Mouse (Mus musculus) megakaryocyte-erythroid progenitor cell, adult 5-6 weeks (primary cell): ENCODE data around the gene Ankmy2. TPM values are rescaled to one million over a fixed set of nuclear protein-coding genes. Genes with fewer than 3 reads are reported as not detected.

Experiments
- ATAC-seq: replicated peaks from 2 replicates; pipeline ENCODE4 v1.8.0; 2016; ENCODE audit warnings: mild to moderate bottlenecking, inconsistent platforms; ENCODE audit not compliant: severe bottlenecking, poor library complexity, low FRiP score, low TSS enrichment
- total RNA-seq, 2 experiments: library from RNA; stranded (forward) in 1 of 2; stranded (reverse) in 1 of 2; fragments of 200-1000, 215-1000 nt in 1 of 2; fragments of >200 nt in 1 of 2; fragmentation: Nextera tagmentation in 1 of 2; gene quantifications; 2 replicates each; pipeline ENCODE4 v1.2.3; 2014 to 2017

The Ankmy2 gene
- total RNA-seq, 2 experiments from 2014 or later, result 24.8 to 29.4 TPM

GRCm38 (mm10) chr12:36216905-36217304, 60.0 kb downstream of the Ankmy2 start:
- ATAC-seq, result no peak

GRCm38 (mm10) chr12:36224392-36224791, 67.5 kb downstream of the Ankmy2 start:
- no peak for ATAC-seq

GRCm38 (mm10) chr12:36231386-36231785, 74.5 kb downstream of the Ankmy2 start:
- no peak for ATAC-seq

GRCm38 (mm10) chr12:36241171-36241570, 84.3 kb downstream of the Ankmy2 start:
- ATAC-seq, result no peak

Other genes with a start within 250 kb of the Ankmy2 start
- gene Agr3, start 231.5 kb upstream of the Ankmy2 start, total RNA-seq (2014; fragmentation: Nextera tagmentation), result not detected in 2 replicates
- not detected in 2 replicates for gene Agr3, start 231.5 kb upstream of the Ankmy2 start, total RNA-seq (2017)
- not detected in 2 replicates for gene Agr2, start 164.2 kb upstream of the Ankmy2 start, total RNA-seq (2014; fragmentation: Nextera tagmentation)
- gene Agr2, start 164.2 kb upstream of the Ankmy2 start, total RNA-seq (2017), result not detected in 2 replicates
- gene Tspan13, start 114.6 kb upstream of the Ankmy2 start, total RNA-seq (2014; fragmentation: Nextera tagmentation), result 126 and 142 TPM in 2 replicates
- 108 and 141 TPM in 2 replicates for gene Tspan13, start 114.6 kb upstream of the Ankmy2 start, total RNA-seq (2017)
- gene Bzw2, start 966 bp downstream of the Ankmy2 start, total RNA-seq (2014; fragmentation: Nextera tagmentation), result 108 and 137 TPM in 2 replicates
- gene Bzw2, start 966 bp downstream of the Ankmy2 start, total RNA-seq (2017), result 121 and 132 TPM in 2 replicates
- gene Lrrc72, start 96.3 kb downstream of the Ankmy2 start, total RNA-seq (2014; fragmentation: Nextera tagmentation), result not detected in 2 replicates
- not detected in 2 replicates for gene Lrrc72, start 96.3 kb downstream of the Ankmy2 start, total RNA-seq (2017)
- gene Sostdc1, start 157.0 kb downstream of the Ankmy2 start, total RNA-seq (2014; fragmentation: Nextera tagmentation), result not detected in 2 replicates
- not detected in 2 replicates for gene Sostdc1, start 157.0 kb downstream of the Ankmy2 start, total RNA-seq (2017)
- 4.3 and 9.4 TPM in 2 replicates for gene Ispd, start 224.3 kb downstream of the Ankmy2 start, total RNA-seq (2014; fragmentation: Nextera tagmentation)
- 3.8 and 6.2 TPM in 2 replicates for gene Ispd, start 224.3 kb downstream of the Ankmy2 start, total RNA-seq (2017)
- 1.9 TPM in 1 of 2 replicates, not detected in the other for gene D630036H23Rik, start 225.1 kb downstream of the Ankmy2 start, total RNA-seq (2014; fragmentation: Nextera tagmentation)
- gene D630036H23Rik, start 225.1 kb downstream of the Ankmy2 start, total RNA-seq (2017), result not detected in 2 replicates